ENCODE assay signal across 9 mouse cellular contexts in genomic region chrX:146962914-146963547, GRCm38 (mm10). TPM values are rescaled to one million over a fixed set of nuclear protein-coding genes. Genes with fewer than 3 reads are reported as not detected.
DNase-seq lines count a peak whose midpoint lies in the region; ATAC-seq lines count a peak whose summit lies in the region.
"Had no signal": no experiment of that assay in that cellular context is flagged by ENCODE, and none has a peak within 500 bp of the region (broad histone marks: within the 10 kb centered on the region; RNA-seq: fewer than 3 reads in every experiment).

No protein-coding gene starts in this region.

- WGBS in embryonic facial prominence, embryonic 10.5 days, result 19% methylated on average over 37 of the region's 37 CpGs
- WGBS in hindbrain, embryonic 14.5 days, result 24% methylated on average over 37 of the region's 37 CpGs
- 22% methylated on average over 37 of the region's 37 CpGs for WGBS in midbrain, embryonic 14.5 days

- peak overlapping the region; percentile 68 for H3K4me2 ChIP-seq in hindbrain, embryonic 14.5 days (replicated peaks)
- H3K4me2 ChIP-seq in midbrain, embryonic 14.5 days (ENCODE audit: low read length), result peak overlapping the region; percentile 70

- peaks cover 68% of the 10 kb centered on the region for H3K27me3 ChIP-seq in embryonic facial prominence, embryonic 10.5 days (replicated peaks; ENCODE audit: low read depth, poor library complexity, severe bottlenecking)
- H3K27me3 ChIP-seq in hindbrain, embryonic 14.5 days (ENCODE audit: control insufficient read depth, insufficient read depth, low read length), result peaks cover 22% of the 10 kb centered on the region; the same call in 1 of the 2 replicates
- peaks cover 5% of the 10 kb centered on the region; the same call in 1 of the 2 replicates for H3K27me3 ChIP-seq in midbrain, embryonic 14.5 days (ENCODE audit: control insufficient read depth, insufficient read depth, low read length)

- peak; percentile 3 for DNase-seq in kidney, postnatal 4 days
- DNase-seq in kidney, adult 18-20 months, result no peak
- peak; percentile 46 for DNase-seq in embryonic facial prominence, embryonic 10.5 days (ENCODE audit: low spot score)
- DNase-seq in hindbrain, embryonic 14.5 days (ENCODE audit: low spot score), result no peak
- peak; percentile 65 for DNase-seq in midbrain, embryonic 14.5 days
- DNase-seq in gastrocnemius, postnatal 4 days (ENCODE audit: low spot score in 2 of 2), result no peak
- DNase-seq in gastrocnemius, adult 18-20 months (ENCODE audit: low spot score), result no peak
- DNase-seq in urinary bladder, postnatal 4 days (ENCODE audit: low spot score in 2 of 2), result no peak

- H3K9ac ChIP-seq in hindbrain, embryonic 14.5 days, result peak overlapping the region; percentile 58
- peak overlapping the region; percentile 39; the same call in 1 of the 2 replicates for H3K9ac ChIP-seq in midbrain, embryonic 14.5 days (replicated peaks; ENCODE audit: low read length)
- H3K9ac ChIP-seq: liver, embryonic 14.5 days had no signal

- ATAC-seq in hindbrain, embryonic 14.5 days (ENCODE audit: low FRiP score), result peak; percentile 69
- peak; percentile 55 for ATAC-seq in midbrain, embryonic 14.5 days (ENCODE audit: low FRiP score, low TSS enrichment)

- no peaks in the 10 kb centered on the region for H3K9me3 ChIP-seq in embryonic facial prominence, embryonic 10.5 days
- no peaks in the 10 kb centered on the region for H3K9me3 ChIP-seq in hindbrain, embryonic 14.5 days (ENCODE audit: control insufficient read depth, low read length)
- no peaks in the 10 kb centered on the region for H3K9me3 ChIP-seq in midbrain, embryonic 14.5 days (ENCODE audit: control insufficient read depth, low read length)

- no peaks in the 10 kb centered on the region for H3K36me3 ChIP-seq in embryonic facial prominence, embryonic 10.5 days (replicated peaks)
- H3K36me3 ChIP-seq in hindbrain, embryonic 14.5 days (replicated peaks; ENCODE audit: control insufficient read depth, insufficient read depth), result no peaks in the 10 kb centered on the region
- no peaks in the 10 kb centered on the region for H3K36me3 ChIP-seq in midbrain, embryonic 14.5 days (ENCODE audit: control insufficient read depth, insufficient read depth, low read length)

- H3K4me1 ChIP-seq in embryonic facial prominence, embryonic 10.5 days, result no peaks in the 10 kb centered on the region
- H3K4me1 ChIP-seq in hindbrain, embryonic 14.5 days (replicated peaks; ENCODE audit: control insufficient read depth, insufficient read depth, low read length), result no peaks in the 10 kb centered on the region
- H3K4me1 ChIP-seq in midbrain, embryonic 14.5 days (ENCODE audit: control insufficient read depth, insufficient read depth, low read length), result no peaks in the 10 kb centered on the region

- H3K4me3 ChIP-seq in embryonic facial prominence, embryonic 10.5 days, result peak overlapping the region; percentile 52
- peak overlapping the region; percentile 47 for H3K4me3 ChIP-seq in hindbrain, embryonic 14.5 days (replicated peaks; ENCODE audit: low read length)
- H3K4me3 ChIP-seq in midbrain, embryonic 14.5 days (replicated peaks; ENCODE audit: low read depth, low read length), result peak overlapping the region; percentile 43

- H3K27ac ChIP-seq in embryonic facial prominence, embryonic 10.5 days (replicated peaks), result no peak overlapping the region
- 0 out of 2 replicates have a peak overlapping the region, but pooled peaks have one; percentile 26 for H3K27ac ChIP-seq in hindbrain, embryonic 14.5 days
- no peak overlapping the region for H3K27ac ChIP-seq in midbrain, embryonic 14.5 days (replicated peaks; ENCODE audit: low read depth, low read length)
- H3K27ac ChIP-seq: liver, embryonic 14.5 days had no signal

RNA-seq across cellular contexts. Expression of gene Htr2c, which starts 0.7 kb away (rescaled TPM):
- 0.14 and 0.25 TPM in 2 replicates for polyA plus RNA-seq in embryonic facial prominence, embryonic 10.5 days (2016; fragmentation: Nextera tagmentation; extraction: Ambion mirVana)
- polyA plus RNA-seq in hindbrain, embryonic 14.5 days (2014; fragmentation: Nextera tagmentation; extraction: Ambion mirVana), result 15.5 and 20.0 TPM in 2 replicates
- 3.1 and 3.8 TPM in 2 replicates for polyA plus RNA-seq in midbrain, embryonic 14.5 days (2014; fragmentation: Nextera tagmentation; extraction: Ambion mirVana)
- total RNA-seq in gastrocnemius, postnatal 4 days (2021), result not detected
- not detected for total RNA-seq in gastrocnemius, adult 18-20 months (2021)
- polyA plus RNA-seq: liver, embryonic 14.5 days had no signal

Comparison
In these comparisons a context has a peak if more than half of its experiments do, and no peak if none do; other contexts are left out.
1. DNase-seq: peak in kidney, postnatal 4 days (2 of 2), embryonic facial prominence, embryonic 10.5 days (single experiment) and midbrain, embryonic 14.5 days (single experiment); none in kidney, adult 18-20 months (single experiment), hindbrain, embryonic 14.5 days (single experiment), gastrocnemius, postnatal 4 days (0 of 2), gastrocnemius, adult 18-20 months (single experiment) and urinary bladder, postnatal 4 days (0 of 2).
2. Peak in every context shown above with its lines, with median percentiles within 50 percentile points of each other: H3K4me3 ChIP-seq.